Mouse (Mus musculus) lung, adult 2 months (tissue): ENCODE measurements around the gene Pla2g4e.

Experiments used
- CTCF ChIP-seq: fragments of 200-500 bp; IDR thresholded peaks from 2 replicates; pipeline ENCODE4 v1.5.1; 2011; ENCODE audit warnings: mild to moderate bottlenecking, low read length, control low read depth; ENCODE audit not compliant: insufficient read depth
- POLR2A ChIP-seq: fragments of 200-500 bp; IDR thresholded peaks from 2 replicates; pipeline ENCODE4 v1.6.1; 2011; ENCODE audit warnings: low read depth, mild to moderate bottlenecking, control low read depth, low read length, borderline replicate concordance; ENCODE audit errors: extremely low read depth

DNA sequence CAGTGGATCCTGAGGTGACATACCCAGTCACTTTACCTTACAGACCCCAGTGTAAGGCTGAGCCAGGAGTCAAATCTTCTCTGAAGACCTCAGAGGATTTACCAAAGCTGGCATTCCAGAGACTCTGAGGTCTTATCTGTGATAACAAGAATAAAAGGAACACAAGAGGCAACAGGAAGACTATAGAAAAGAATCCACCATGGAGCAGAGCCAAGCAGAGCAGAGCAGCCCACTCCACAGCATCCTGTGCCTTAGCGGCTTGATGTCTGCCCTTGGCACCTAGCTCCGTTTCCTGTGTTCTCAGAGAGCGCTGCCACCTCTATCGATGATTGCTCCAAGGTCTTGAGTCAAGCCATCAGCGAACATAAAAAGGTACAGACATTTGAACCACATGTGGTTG, 104.8 kb downstream of the Pla2g4e start:
- TF ChIP-seq CTCF = no peak
- TF ChIP-seq POLR2A = no peak
